Mouse (Mus musculus): ENCODE results near the gene Hs6st3.

GRCm38 (mm10) chr14:119532889-119533546 lies 394.9 kb downstream of the Hs6st3 start:
- no peak for TF ChIP-seq POLR2A (IDR thresholded peaks at IDR 0.05; ENCODE audit: low read depth, low read length)
- no peak for TF ChIP-seq CTCF (conservative IDR thresholded peaks at IDR 0.05; ENCODE audit: insufficient read depth, insufficient read length, low read depth, low read length)

Measured in kidney, adult 2 months (tissue).